Mouse (Mus musculus) kidney, embryonic 15.5 days (tissue): Measurements from ENCODE around the gene 4632433K11Rik. TPM values are rescaled to one million over a fixed set of nuclear protein-coding genes. Genes with fewer than 3 reads are reported as not detected.

Experiments
- ATAC-seq: fragments of 200-750 bp; cut with Nextera tagmentation; replicated peaks from 2 replicates; pipeline ENCODE4 v1.8.0; 2017; ENCODE audit warnings: moderate TSS enrichment; ENCODE audit not compliant: low FRiP score
- H3K27ac ChIP-seq: fragments of 300-500 bp; sonication (generic); 2 replicates; pipeline ENCODE4 v1.5.1; 2015; ENCODE audit warnings: mild to moderate bottlenecking, inconsistent platforms
- H3K27me3 ChIP-seq: fragments of 300-500 bp; sonication (generic); 2 replicates; pipeline ENCODE4 v1.6.1; 2015; ENCODE audit warnings: inconsistent platforms
- H3K36me3 ChIP-seq: fragments of 300-500 bp; sonication (generic); 2 replicates; pipeline ENCODE4 v1.6.1; 2015; ENCODE audit warnings: inconsistent platforms
- H3K4me1 ChIP-seq: fragments of 300-500 bp; sonication (generic); 2 replicates; pipeline ENCODE4 v1.6.1; 2015; ENCODE audit warnings: inconsistent platforms
- H3K4me2 ChIP-seq: fragments of 300-500 bp; sonication (generic); 2 replicates; pipeline ENCODE4 v1.6.1; 2015; ENCODE audit warnings: moderate library complexity, mild to moderate bottlenecking, inconsistent platforms
- H3K4me3 ChIP-seq: fragments of 300-500 bp; sonication (generic); replicated peaks from 2 replicates; pipeline ENCODE4 v1.5.1; 2015; ENCODE audit warnings: mild to moderate bottlenecking, inconsistent platforms
- H3K9ac ChIP-seq: fragments of 300-500 bp; sonication (generic); 2 replicates; pipeline ENCODE4 v1.6.1; 2015; ENCODE audit warnings: mild to moderate bottlenecking, inconsistent platforms
- H3K9me3 ChIP-seq: fragments of 300-500 bp; sonication (generic); replicated peaks from 2 replicates; pipeline ENCODE4 v1.6.1; 2016; ENCODE audit warnings: inconsistent platforms
- WGBS: fragments of 180-500 bp; shearing (Covaris S2); methylation state at CpG from one replicate; pipeline ENCODE4 v1.1.7; 2015; ENCODE audit warnings: mixed read lengths; 5-methylcytosine and 5-hydroxymethylcytosine counted together
- polyA plus RNA-seq: library from polyadenylated mRNA; unstranded; fragments of >200 nt; fragmentation: Nextera tagmentation; extraction: Ambion mirVana; gene quantifications from 2 replicates; pipeline ENCODE4 v1.2.1, GENCODE M21; 2015

Gene 4632433K11Rik
- polyA plus RNA-seq, 1 experiment from 2014 or later, result not detected

GRCm38 (mm10) chr7:5046112-5046511 lies 12.2 kb downstream of the 4632433K11Rik start:
- Histone ChIP-seq H3K36me3 (peaks cover 4% of the 10 kb centered on the region; the same call in 1 of the 2 replicates), H3K27ac (no peak overlapping the region), H3K27me3 (no peaks in the 10 kb centered on the region), H3K9me3 (no peaks in the 10 kb centered on the region), H3K4me3 (no peak overlapping the region), H3K9ac (no peak overlapping the region), H3K4me2 (no peak overlapping the region), H3K4me1 (peaks cover 7% of the 10 kb centered on the region)
- ATAC-seq, result no peak
- WGBS, result 71% methylated on average over 2 of the region's 2 CpGs

GRCm38 (mm10) chr7:5047313-5047712 lies 13.4 kb downstream of the 4632433K11Rik start:
- Histone ChIP-seq H3K4me1 (peaks cover 14% of the 10 kb centered on the region), H3K4me2 (no peak overlapping the region), H3K36me3 (no peaks in the 10 kb centered on the region), H3K27me3 (0 out of 2 replicates have a peak, but pooled peaks cover 6% of the 10 kb centered on the region), H3K4me3 (no peak overlapping the region), H3K9me3 (no peaks in the 10 kb centered on the region), H3K9ac (no peak overlapping the region), H3K27ac (no peak overlapping the region)
- ATAC-seq, result no peak
- WGBS, result 33% methylated on average over 2 of the region's 2 CpGs

GRCm38 (mm10) chr7:5051193-5052192 lies 17.6 kb downstream of the 4632433K11Rik start, which contains the start of gene Zfp580:
Gene Zfp580, plus strand, starts transcription at chr7:5051538.
- no peaks in the 10 kb centered on the region for H3K36me3 ChIP-seq
- peak; percentile 82 for ATAC-seq

GRCm38 (mm10) chr7:5052438-5052837 lies 18.5 kb downstream of the 4632433K11Rik start:
- no peak for ATAC-seq

More at GRCm38 (mm10) chr7:5051193-5052192, 17.6 kb downstream of the 4632433K11Rik start, which contains the start of gene Zfp580:
- H3K27me3 ChIP-seq, result peaks cover 47% of the 10 kb centered on the region
- 1% methylated on average over 65 of the region's 65 CpGs for WGBS
- peak within 1 kb of the TSS; percentile 84 for H3K27ac ChIP-seq
- peaks cover 45% of the 10 kb centered on the region for H3K4me1 ChIP-seq
- H3K9me3 ChIP-seq, result no peaks in the 10 kb centered on the region
- peak within 1 kb of the TSS; percentile 64 for H3K4me3 ChIP-seq
- peak within 1 kb of the TSS; percentile 71 for H3K9ac ChIP-seq
- peak within 1 kb of the TSS; percentile 87 for H3K4me2 ChIP-seq

GRCm38 (mm10) chr7:5052931-5053343 lies 19.0 kb downstream of the 4632433K11Rik start:
- Histone ChIP-seq H3K9ac (peak overlapping the region; percentile 71), H3K36me3 (no peaks in the 10 kb centered on the region), H3K27ac (0 out of 2 replicates have a peak overlapping the region, but pooled peaks have one; percentile 14), H3K9me3 (no peaks in the 10 kb centered on the region), H3K27me3 (peaks cover 59% of the 10 kb centered on the region), H3K4me2 (peak overlapping the region; percentile 87), H3K4me3 (peak overlapping the region; percentile 64), H3K4me1 (peaks cover 59% of the 10 kb centered on the region)
- no peak for ATAC-seq
- 3% methylated on average over 45 of the region's 45 CpGs for WGBS

More at GRCm38 (mm10) chr7:5052438-5052837, 18.5 kb downstream of the 4632433K11Rik start:
- WGBS, result under 1% methylated on average over 12 of the region's 12 CpGs
- H3K36me3 ChIP-seq, result no peaks in the 10 kb centered on the region
- no peaks in the 10 kb centered on the region for H3K9me3 ChIP-seq
- peaks cover 54% of the 10 kb centered on the region for H3K4me1 ChIP-seq
- H3K4me2 ChIP-seq, result peak overlapping the region; percentile 87
- H3K4me3 ChIP-seq, result peak overlapping the region; percentile 64
- H3K27ac ChIP-seq, result peak overlapping the region; percentile 84
- peak overlapping the region; percentile 71 for H3K9ac ChIP-seq
- H3K27me3 ChIP-seq, result peaks cover 54% of the 10 kb centered on the region

- ATAC-seq, result no peak
- Histone ChIP-seq H3K9me3 (no peaks in the 10 kb centered on the region), H3K4me1 (peaks cover 63% of the 10 kb centered on the region), H3K27ac (no peak overlapping the region), H3K4me2 (peak overlapping the region; percentile 87), H3K27me3 (peaks cover 64% of the 10 kb centered on the region), H3K9ac (peak overlapping the region; percentile 71), H3K4me3 (peak overlapping the region; percentile 64), H3K36me3 (no peaks in the 10 kb centered on the region)
- WGBS, result 9% methylated on average over 32 of the region's 32 CpGs
These were observed 19.7 kb downstream of the 4632433K11Rik start for GRCm38 (mm10) chr7:5053456-5054179.

- H3K9ac ChIP-seq, result peak overlapping the region; percentile 64
- 1% methylated on average over 49 of the region's 55 CpGs for WGBS
- H3K9me3 ChIP-seq, result no peaks in the 10 kb centered on the region
- H3K4me2 ChIP-seq, result peak overlapping the region; percentile 88
- H3K4me3 ChIP-seq, result peak overlapping the region; percentile 61
- H3K27me3 ChIP-seq, result peaks cover 63% of the 10 kb centered on the region
- no peaks in the 10 kb centered on the region for H3K36me3 ChIP-seq
- peak overlapping the region; percentile 56 for H3K27ac ChIP-seq
- no peak for ATAC-seq
- peaks cover 72% of the 10 kb centered on the region for H3K4me1 ChIP-seq
These were observed 22.8 kb downstream of the 4632433K11Rik start for GRCm38 (mm10) chr7:5056651-5057263.

- WGBS, result 28% methylated on average over 8 of the region's 8 CpGs
- Histone ChIP-seq H3K4me3 (peak overlapping the region; percentile 61), H3K9me3 (no peaks in the 10 kb centered on the region), H3K27ac (peak overlapping the region; percentile 56; the same call in 1 of the 2 replicates), H3K27me3 (peaks cover 58% of the 10 kb centered on the region), H3K9ac (peak overlapping the region; percentile 64), H3K4me1 (peaks cover 66% of the 10 kb centered on the region), H3K36me3 (no peaks in the 10 kb centered on the region), H3K4me2 (peak overlapping the region; percentile 88)
- ATAC-seq, result no peak
These were observed 23.5 kb downstream of the 4632433K11Rik start for GRCm38 (mm10) chr7:5057381-5057780.

- Histone ChIP-seq H3K9me3 (no peaks in the 10 kb centered on the region), H3K27ac (0 out of 2 replicates have a peak overlapping the region, but pooled peaks have one; percentile 56), H3K4me2 (peak overlapping the region; percentile 88), H3K4me1 (peaks cover 62% of the 10 kb centered on the region), H3K27me3 (peaks cover 54% of the 10 kb centered on the region), H3K36me3 (no peaks in the 10 kb centered on the region), H3K9ac (no peak overlapping the region), H3K4me3 (peak overlapping the region; percentile 61)
- no peak for ATAC-seq
- 27% methylated on average over 11 of the region's 11 CpGs for WGBS
These were observed 23.9 kb downstream of the 4632433K11Rik start for GRCm38 (mm10) chr7:5057804-5058203.

- Histone ChIP-seq H3K27me3 (peaks cover 46% of the 10 kb centered on the region), H3K36me3 (no peaks in the 10 kb centered on the region), H3K27ac (no peak overlapping the region), H3K9ac (no peak overlapping the region), H3K4me3 (no peak overlapping the region), H3K9me3 (no peaks in the 10 kb centered on the region), H3K4me2 (no peak overlapping the region), H3K4me1 (peaks cover 59% of the 10 kb centered on the region)
- WGBS, result 88% methylated on average over 1 of the region's 1 CpGs
- ATAC-seq, result no peak
These were observed 24.7 kb downstream of the 4632433K11Rik start for GRCm38 (mm10) chr7:5058631-5059030.

- H3K36me3 ChIP-seq, result no peaks in the 10 kb centered on the region; the same call in 1 of the 2 replicates
These were observed 25.5 kb downstream of the 4632433K11Rik start for GRCm38 (mm10) chr7:5059421-5059820.

More at GRCm38 (mm10) chr7:5059421-5059820, 25.5 kb downstream of the 4632433K11Rik start:
- no peak for ATAC-seq
- Histone ChIP-seq H3K4me2 (no peak overlapping the region), H3K4me1 (peaks cover 59% of the 10 kb centered on the region), H3K27me3 (peaks cover 38% of the 10 kb centered on the region), H3K9me3 (no peaks in the 10 kb centered on the region), H3K9ac (no peak overlapping the region), H3K4me3 (0 out of 2 replicates have a peak overlapping the region, but pooled peaks have one; percentile 78), H3K27ac (peak overlapping the region; percentile 100)
- 94% methylated on average over 12 of the region's 12 CpGs for WGBS
